In the genomic region with DNA sequence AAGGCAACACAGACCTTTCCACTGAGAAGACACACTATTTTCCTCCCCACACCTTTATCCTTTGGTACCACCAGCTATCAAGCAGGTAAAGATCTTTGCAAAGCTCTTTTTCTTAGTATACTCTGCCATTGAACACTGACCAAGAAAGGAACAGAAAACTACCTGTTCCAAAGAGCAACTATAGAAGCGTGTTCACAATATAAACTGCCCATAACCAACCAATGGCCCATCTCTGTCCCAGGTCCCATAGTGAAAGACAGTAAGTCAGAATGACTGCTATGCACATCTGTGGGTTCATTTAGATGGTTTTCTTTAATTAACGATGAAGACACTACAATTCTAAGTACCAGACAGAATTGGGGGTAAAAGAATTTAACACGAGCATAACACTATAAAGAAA, we compare ENCODE assay signal across 12 mouse cellular contexts. TPM values are rescaled to one million over a fixed set of nuclear protein-coding genes. Genes with fewer than 3 reads are reported as not detected.
DNase-seq lines count a peak whose midpoint lies in the region; ATAC-seq and TF ChIP-seq lines count a peak whose summit lies in the region.
"Had no signal": no experiment of that assay in that cellular context is flagged by ENCODE, and none has a peak within 500 bp of the region (broad histone marks: within the 10 kb centered on the region; RNA-seq: fewer than 3 reads in every experiment).

A gene (plus strand): TSS at position 301 of the 400 bp plus-strand sequence.

- no peaks in the 10 kb centered on the region for H3K9me3 ChIP-seq in heart, embryonic 14.5 days (ENCODE audit: control insufficient read depth, low read length)
- H3K9me3 ChIP-seq in neural tube, embryonic 11.5 days (ENCODE audit: control insufficient read depth, low read length): no peaks in the 10 kb centered on the region
- H3K9me3 ChIP-seq in limb, embryonic 15.5 days: no peaks in the 10 kb centered on the region
- H3K9me3 ChIP-seq: intestine, embryonic 15.5 days had no signal

- no peak for TF ChIP-seq POLR2A in thymus, adult 2 months (IDR thresholded peaks at IDR 0.05; ENCODE audit: control insufficient read depth, extremely low read depth, insufficient read depth, low read length, poor library complexity)

- no peak for ATAC-seq in heart, embryonic 14.5 days (ENCODE audit: insufficient number of reproducible peaks, insufficient read depth, low FRiP score, low read depth)
- ATAC-seq in neural tube, embryonic 11.5 days (ENCODE audit: insufficient read depth, low FRiP score, low TSS enrichment): no peak
- no peak for ATAC-seq in limb, embryonic 15.5 days (ENCODE audit: insufficient number of reproducible peaks, low FRiP score, low TSS enrichment, low read depth)
- no peak for ATAC-seq in CD4-positive, CD25-positive, alpha-beta regulatory T cell, adult 4 months
- ATAC-seq: intestine, embryonic 15.5 days had no signal

- H3K27ac ChIP-seq in heart, embryonic 14.5 days (replicated peaks in 1 of 2; ENCODE audit: control insufficient read depth in 1 of 2, insufficient read depth in 1 of 2, low read depth in 2 of 2, low read length in 2 of 2): no peak within 1 kb of the TSS
- no peak within 1 kb of the TSS for H3K27ac ChIP-seq in neural tube, embryonic 11.5 days (ENCODE audit: low read depth, low read length)
- no peak within 1 kb of the TSS for H3K27ac ChIP-seq in limb, embryonic 15.5 days
- no peak within 1 kb of the TSS for H3K27ac ChIP-seq in thymus, adult 2 months (ENCODE audit: control insufficient read depth, insufficient read depth, low read length)
- H3K27ac ChIP-seq: intestine, embryonic 15.5 days had no signal

- H3K9ac ChIP-seq in heart, embryonic 14.5 days (ENCODE audit: low read length): no peak within 1 kb of the TSS
- no peak within 1 kb of the TSS for H3K9ac ChIP-seq in neural tube, embryonic 11.5 days (ENCODE audit: low read length)
- H3K9ac ChIP-seq in limb, embryonic 15.5 days: no peak within 1 kb of the TSS
- H3K9ac ChIP-seq: intestine, embryonic 15.5 days had no signal

- no peak for DNase-seq in heart, postnatal 10 days
- DNase-seq in neural tube, embryonic 11.5 days (ENCODE audit: low spot score): no peak
- no peak for DNase-seq in neural tube, embryonic 10.5 days (ENCODE audit: extremely low spot score, low spot score)
- DNase-seq in thymus, postnatal 36 days: no peak
- no peak for DNase-seq in thymus, adult 2 months
- DNase-seq: cerebellum, postnatal 25 days had no signal

- no peaks in the 10 kb centered on the region for H3K27me3 ChIP-seq in heart, embryonic 14.5 days (ENCODE audit: control insufficient read depth, insufficient read depth, low read length)
- H3K27me3 ChIP-seq in neural tube, embryonic 11.5 days (ENCODE audit: control insufficient read depth, insufficient read depth, low read length): no peaks in the 10 kb centered on the region
- no peaks in the 10 kb centered on the region for H3K27me3 ChIP-seq in limb, embryonic 15.5 days
- no peaks in the 10 kb centered on the region for H3K27me3 ChIP-seq in thymus, adult 2 months (ENCODE audit: control insufficient read depth, insufficient read depth, low read length)
- H3K27me3 ChIP-seq: intestine, embryonic 15.5 days had no signal

- H3K4me2 ChIP-seq in heart, embryonic 14.5 days (ENCODE audit: low read length): no peak within 1 kb of the TSS
- H3K4me2 ChIP-seq in neural tube, embryonic 11.5 days (ENCODE audit: low read depth): no peak within 1 kb of the TSS
- H3K4me2 ChIP-seq in limb, embryonic 15.5 days: no peak within 1 kb of the TSS
- H3K4me2 ChIP-seq: intestine, embryonic 15.5 days had no signal

- 93% methylated on average over 3 of the region's 3 CpGs for WGBS in heart, embryonic 14.5 days
- 93% methylated on average over 3 of the region's 3 CpGs for WGBS in neural tube, embryonic 11.5 days
- WGBS in limb, embryonic 15.5 days: 92% methylated on average over 3 of the region's 3 CpGs
- 94% methylated on average over 3 of the region's 3 CpGs for WGBS in thymus, adult 2 months

- TF ChIP-seq CTCF in thymus, adult 2 months (IDR thresholded peaks at IDR 0.05; ENCODE audit: borderline replicate concordance, control insufficient read depth, extremely low read depth, insufficient read depth, low read length, poor library complexity): no peak

- H3K4me1 ChIP-seq in heart, embryonic 14.5 days (ENCODE audit: control insufficient read depth in 2 of 2, insufficient read depth in 2 of 2, low read length in 2 of 2): no peaks in the 10 kb centered on the region
- H3K4me1 ChIP-seq in neural tube, embryonic 11.5 days (ENCODE audit: control insufficient read depth, insufficient read depth, low read length): no peaks in the 10 kb centered on the region
- no peaks in the 10 kb centered on the region for H3K4me1 ChIP-seq in limb, embryonic 15.5 days
- no peaks in the 10 kb centered on the region for H3K4me1 ChIP-seq in thymus, adult 2 months (replicated peaks; ENCODE audit: control insufficient read depth, insufficient read depth, low read length)
- H3K4me1 ChIP-seq: intestine, embryonic 15.5 days had no signal

- no peak within 1 kb of the TSS for H3K4me3 ChIP-seq in heart, embryonic 14.5 days (ENCODE audit: control insufficient read depth in 1 of 2, insufficient read depth in 1 of 2, low read depth in 1 of 2, low read length in 2 of 2)
- H3K4me3 ChIP-seq in neural tube, embryonic 11.5 days (ENCODE audit: low read depth, low read length): no peak within 1 kb of the TSS
- no peak within 1 kb of the TSS for H3K4me3 ChIP-seq in limb, embryonic 15.5 days
- no peak within 1 kb of the TSS for H3K4me3 ChIP-seq in thymus, adult 2 months (ENCODE audit: control insufficient read depth, insufficient read depth, low read length)
- H3K4me3 ChIP-seq: intestine, embryonic 15.5 days had no signal

- intact Hi-C loops in heart, postnatal 10 days (cut with DNase I): no loop called here

- H3K36me3 ChIP-seq in heart, embryonic 14.5 days (ENCODE audit: control insufficient read depth, insufficient read depth, low read length): peaks cover 48% of the 10 kb centered on the region
- H3K36me3 ChIP-seq in neural tube, embryonic 11.5 days (ENCODE audit: control insufficient read depth, insufficient read depth, low read length): no peaks in the 10 kb centered on the region
- peaks cover 25% of the 10 kb centered on the region; the same call in 1 of the 2 replicates for H3K36me3 ChIP-seq in limb, embryonic 15.5 days
- H3K36me3 ChIP-seq in thymus, adult 2 months (ENCODE audit: control insufficient read depth, insufficient read depth, low read length): no peaks in the 10 kb centered on the region
- H3K36me3 ChIP-seq: intestine, embryonic 15.5 days had no signal

RNA-seq across cellular contexts. Expression of the gene that starts here (rescaled TPM):
- 38.8 and 40.1 TPM in 2 replicates for polyA plus RNA-seq in heart, embryonic 14.5 days (2014; fragmentation: Nextera tagmentation; extraction: Ambion mirVana)
- not detected for total RNA-seq in heart, postnatal 10 days (2021)
- polyA plus RNA-seq in neural tube, embryonic 11.5 days (2014; fragmentation: Nextera tagmentation; extraction: Ambion mirVana): 32.4 and 36.1 TPM in 2 replicates
- polyA plus RNA-seq in limb, embryonic 15.5 days (2015; fragmentation: Nextera tagmentation; extraction: Ambion mirVana): 39.8 and 43.6 TPM in 2 replicates
- not detected for polyA plus RNA-seq in CD4-positive, CD25-positive, alpha-beta regulatory T cell, adult 4 months (2017; shearing (Covaris generic))
- polyA plus RNA-seq in thymus, adult 2 months (2012; rRNA removed): not detected in 2 replicates
- total RNA-seq: left cerebral cortex, adult 8-10 months; megakaryocyte, adult 5-6 weeks had no signal

Comparison
In these comparisons a context has a peak if more than half of its experiments do, and no peak if none do; other contexts are left out.
1. RNA of the gene that starts here (polyA plus RNA-seq): 38.8 to 40.1 TPM in heart, embryonic 14.5 days, 39.8 to 43.6 TPM in limb, embryonic 15.5 days and 32.4 to 36.1 TPM in neural tube, embryonic 11.5 days; not detected in CD4-positive, CD25-positive, alpha-beta regulatory T cell, adult 4 months and not detected in thymus, adult 2 months; every median in the first group is over 10 times any median in the second.